Mouse (Mus musculus): ENCODE results near the gene Wdr31.

- TF ChIP-seq CTCF (IDR thresholded peaks at IDR 0.05; ENCODE audit: control insufficient read depth, insufficient read depth, insufficient replicate concordance, low read depth, low read length): no peak
- TF ChIP-seq POLR2A (IDR thresholded peaks at IDR 0.05; ENCODE audit: control insufficient read depth, low read depth, low read length): no peak
These were observed 32.8 kb downstream of the Wdr31 start for GRCm38 (mm10) chr4:62437871-62438270.

Data from testis, adult 2 months (tissue).